Mouse (Mus musculus) cerebral cortex, adult 2 months (tissue): ENCODE results near the gene Pkig.

Experiments used
- WGBS: fragments of 180-500 bp; shearing (Covaris S2); methylation state at CpG from one replicate; pipeline ENCODE4 v1.1.7; 2018; 5-methylcytosine and 5-hydroxymethylcytosine counted together

Pkig gene

GRCm38 (mm10) chr2:163657975-163658886, at the start of gene Pkig:
Pkig (plus strand) TSS chr2:163658386.
- WGBS: under 1% methylated on average over 70 of the region's 71 CpGs

GRCm38 (mm10) chr2:163609281-163609975, 48.8 kb upstream of the Pkig start:
- WGBS: 74% methylated on average over 12 of the region's 12 CpGs

GRCm38 (mm10) chr2:163611176-163611575, 47.0 kb upstream of the Pkig start:
- 74% methylated on average over 9 of the region's 9 CpGs for WGBS

- 96% methylated on average over 5 of the region's 5 CpGs for WGBS
Observed at GRCm38 (mm10) chr2:163613206-163613605, 45.0 kb upstream of the Pkig start.

- WGBS: 91% methylated on average over 4 of the region's 4 CpGs
Observed at GRCm38 (mm10) chr2:163613990-163614389, 44.2 kb upstream of the Pkig start.

- 92% methylated on average over 9 of the region's 9 CpGs for WGBS
Observed at GRCm38 (mm10) chr2:163615401-163615800, 42.8 kb upstream of the Pkig start.

- 75% methylated on average over 4 of the region's 4 CpGs for WGBS
Observed at GRCm38 (mm10) chr2:163615906-163616651, 42.1 kb upstream of the Pkig start.

- 79% methylated on average over 3 of the region's 3 CpGs for WGBS
Observed at GRCm38 (mm10) chr2:163616652-163617227, 41.4 kb upstream of the Pkig start.

- WGBS: 71% methylated on average over 3 of the region's 3 CpGs
Observed at GRCm38 (mm10) chr2:163617232-163617863, 40.8 kb upstream of the Pkig start.

- 88% methylated on average over 4 of the region's 4 CpGs for WGBS
Observed at GRCm38 (mm10) chr2:163617874-163618273, 40.3 kb upstream of the Pkig start.

GRCm38 (mm10) chr2:163620451-163620850, 37.7 kb upstream of the Pkig start:
- WGBS: 86% methylated on average over 8 of the region's 8 CpGs

- 90% methylated on average over 3 of the region's 3 CpGs for WGBS
Observed at GRCm38 (mm10) chr2:163621401-163621800, 36.8 kb upstream of the Pkig start.

- WGBS: 93% methylated on average over 4 of the region's 4 CpGs
Observed at GRCm38 (mm10) chr2:163631223-163631622, 27.0 kb upstream of the Pkig start.

- 93% methylated on average over 2 of the region's 2 CpGs for WGBS
Observed at GRCm38 (mm10) chr2:163631715-163632114, 26.5 kb upstream of the Pkig start.

GRCm38 (mm10) chr2:163634211-163634610, 24.0 kb upstream of the Pkig start:
- WGBS: 74% methylated on average over 2 of the region's 2 CpGs

GRCm38 (mm10) chr2:163636057-163636456, 22.1 kb upstream of the Pkig start:
- 81% methylated on average over 2 of the region's 2 CpGs for WGBS

GRCm38 (mm10) chr2:163637655-163638266, 20.4 kb upstream of the Pkig start:
- 40% methylated on average over 5 of the region's 5 CpGs for WGBS

- 39% methylated on average over 3 of the region's 3 CpGs for WGBS
Observed at GRCm38 (mm10) chr2:163640493-163640892, 17.7 kb upstream of the Pkig start.

GRCm38 (mm10) chr2:163641681-163642080, 16.5 kb upstream of the Pkig start:
- WGBS: 47% methylated on average over 3 of the region's 3 CpGs

- 67% methylated on average over 30 of the region's 30 CpGs for WGBS
Observed at GRCm38 (mm10) chr2:163642685-163643575, 15.3 kb upstream of the Pkig start.
